In genomic region chr14:56382366-56382765, GRCm38 (mm10) we compare ENCODE assay signal across 19 mouse cellular contexts. TPM values are rescaled to one million over a fixed set of nuclear protein-coding genes. Genes with fewer than 3 reads are reported as not detected.
"Had no signal": no experiment of that assay in that cellular context is flagged by ENCODE, and none has a peak within 500 bp of the region (broad histone marks: within the 10 kb centered on the region; RNA-seq: fewer than 3 reads in every experiment).

No protein-coding gene starts in this region.

- H3K36me3 ChIP-seq: neural tube, embryonic 13.5 days; neural tube, embryonic 15.5 days; stomach, embryonic 15.5 days had no signal

- H3K4me1 ChIP-seq: neural tube, embryonic 13.5 days; neural tube, embryonic 15.5 days; stomach, embryonic 15.5 days had no signal

- H3K27me3 ChIP-seq: neural tube, embryonic 13.5 days; neural tube, embryonic 15.5 days; stomach, embryonic 15.5 days had no signal

- H3K9me3 ChIP-seq: neural tube, embryonic 13.5 days; neural tube, embryonic 15.5 days; stomach, embryonic 15.5 days had no signal

- H3K4me2 ChIP-seq: neural tube, embryonic 13.5 days; neural tube, embryonic 15.5 days; stomach, embryonic 15.5 days had no signal

- DNase-seq: retina, postnatal 1 day; right cerebral cortex, adult 18-20 months; right cerebral cortex, postnatal 14 days; right cerebral cortex, postnatal 25 days; right cerebral cortex, postnatal 4 days; spleen, adult 18-20 months; thymus, adult 18-20 months; thymus, adult 2 months; thymus, postnatal 14 days; thymus, postnatal 25 days; thymus, postnatal 36 days; thymus, postnatal 4 days had no signal

- H3K27ac ChIP-seq: neural tube, embryonic 13.5 days; neural tube, embryonic 15.5 days; stomach, embryonic 15.5 days; stomach, postnatal 0 days had no signal

- H3K4me3 ChIP-seq: neural tube, embryonic 13.5 days; neural tube, embryonic 15.5 days; stomach, embryonic 15.5 days had no signal

- H3K9ac ChIP-seq: neural tube, embryonic 13.5 days; neural tube, embryonic 15.5 days; stomach, embryonic 15.5 days had no signal

RNA-seq across cellular contexts. Expression of gene Atp12a, which starts 17.5 kb away (rescaled TPM):
- total RNA-seq: neutrophil, adult 5-6 weeks had no signal
- polyA plus RNA-seq: small intestine, adult 2 months; spleen, adult 2 months had no signal

RNA-seq across cellular contexts. Expression of gene Rnf17, which starts 20.0 kb away (rescaled TPM):
- polyA plus RNA-seq: small intestine, adult 2 months had no signal
